Mouse (Mus musculus) brown adipose tissue, adult 24 weeks (tissue): ENCODE data around the gene Lamc2. TPM values are rescaled to one million over a fixed set of nuclear protein-coding genes. Genes with fewer than 3 reads are reported as not detected.
"Not testable (repeated sequence)": the region's sequence is repeated elsewhere in the genome, so short reads cannot be mapped to it uniquely, and the experiment has no call there.

Experiments
- H3K27ac ChIP-seq: fragments of 200-500 bp; replicated peaks from 2 replicates; pipeline ENCODE4 v1.5.1; 2012; ENCODE audit warnings: low read depth, mild to moderate bottlenecking, low read length
- H3K4me1 ChIP-seq: fragments of 200-500 bp; 2 replicates; pipeline ENCODE4 v1.6.1; 2012; ENCODE audit warnings: low read length, mixed read lengths; ENCODE audit not compliant: control insufficient read depth, insufficient read depth, insufficient read length
- H3K4me3 ChIP-seq: fragments of 200-500 bp; 2 replicates; pipeline ENCODE4 v1.5.1; 2012; ENCODE audit warnings: low read depth, mild to moderate bottlenecking, low read length, moderate library complexity; ENCODE audit not compliant: insufficient read depth
- polyA plus RNA-seq: library from polyadenylated mRNA; stranded (reverse); fragments of >200 nt; gene quantifications from 2 replicates; pipeline ENCODE4 v1.2.4, GENCODE M21; 2012; ENCODE audit not compliant: missing spikeins, insufficient read depth, insufficient read length

Gene Lamc2
- polyA plus RNA-seq, 1 experiment: 1.7 TPM

GRCm38 (mm10) chr1:153087771-153088170 is 98.5 kb downstream of the Lamc2 start:
- Histone ChIP-seq H3K4me1 (no peaks in the 10 kb centered on the region), H3K27ac (no peak overlapping the region), H3K4me3 (no peak overlapping the region)

DNA sequence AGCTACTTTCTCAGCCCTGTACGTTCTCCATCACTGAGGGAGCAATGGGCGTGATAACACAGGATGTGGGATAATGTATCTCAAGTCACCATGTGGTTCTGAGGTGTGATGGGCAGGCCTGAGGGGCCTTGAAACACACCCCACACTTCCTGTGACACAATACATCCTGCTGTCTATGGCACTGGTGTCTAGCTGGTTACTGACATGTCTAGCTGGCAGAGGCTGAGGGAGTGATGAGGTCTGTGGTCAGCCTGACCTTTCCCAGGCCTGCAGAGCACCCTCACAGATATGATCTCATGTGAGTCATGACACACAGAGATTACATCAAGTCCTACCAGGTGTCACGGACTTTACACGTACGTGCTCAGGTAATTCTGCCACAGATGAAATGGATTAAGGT is 101.0 kb downstream of the Lamc2 start:
- H3K4me1 ChIP-seq: no peaks in the 10 kb centered on the region
- H3K4me3 ChIP-seq: no peak overlapping the region
- no peak overlapping the region for H3K27ac ChIP-seq

- Histone ChIP-seq H3K4me3 (no peak overlapping the region), H3K27ac (no peak overlapping the region), H3K4me1 (no peaks in the 10 kb centered on the region)
These were observed 102.1 kb downstream of the Lamc2 start for GRCm38 (mm10) chr1:153084191-153084590.

GRCm38 (mm10) chr1:153083233-153083632 is 103.0 kb downstream of the Lamc2 start:
- H3K4me3 ChIP-seq, H3K4me1 ChIP-seq, H3K27ac ChIP-seq: not testable (repeated sequence)

DNA sequence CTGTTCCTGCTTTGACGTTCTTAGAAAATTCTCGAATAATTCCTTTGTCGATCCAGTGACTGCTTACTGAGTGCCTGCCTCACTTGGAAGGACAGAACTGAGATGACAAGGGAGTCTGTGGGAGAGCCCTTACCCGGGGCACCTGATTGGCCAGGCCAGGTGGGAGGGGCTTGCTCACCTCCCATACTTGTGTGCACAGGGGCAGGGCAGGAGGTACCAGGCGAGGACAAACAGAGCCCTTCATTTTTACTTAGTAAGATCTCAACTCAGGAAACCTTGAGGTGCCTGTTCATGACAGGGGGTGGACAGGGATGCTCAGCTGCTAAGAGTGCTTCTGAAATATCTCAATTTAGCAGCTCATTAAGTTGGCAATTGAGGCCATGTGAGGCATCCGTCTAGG is 110.3 kb downstream of the Lamc2 start:
- H3K27ac ChIP-seq: no peak overlapping the region

DNA sequence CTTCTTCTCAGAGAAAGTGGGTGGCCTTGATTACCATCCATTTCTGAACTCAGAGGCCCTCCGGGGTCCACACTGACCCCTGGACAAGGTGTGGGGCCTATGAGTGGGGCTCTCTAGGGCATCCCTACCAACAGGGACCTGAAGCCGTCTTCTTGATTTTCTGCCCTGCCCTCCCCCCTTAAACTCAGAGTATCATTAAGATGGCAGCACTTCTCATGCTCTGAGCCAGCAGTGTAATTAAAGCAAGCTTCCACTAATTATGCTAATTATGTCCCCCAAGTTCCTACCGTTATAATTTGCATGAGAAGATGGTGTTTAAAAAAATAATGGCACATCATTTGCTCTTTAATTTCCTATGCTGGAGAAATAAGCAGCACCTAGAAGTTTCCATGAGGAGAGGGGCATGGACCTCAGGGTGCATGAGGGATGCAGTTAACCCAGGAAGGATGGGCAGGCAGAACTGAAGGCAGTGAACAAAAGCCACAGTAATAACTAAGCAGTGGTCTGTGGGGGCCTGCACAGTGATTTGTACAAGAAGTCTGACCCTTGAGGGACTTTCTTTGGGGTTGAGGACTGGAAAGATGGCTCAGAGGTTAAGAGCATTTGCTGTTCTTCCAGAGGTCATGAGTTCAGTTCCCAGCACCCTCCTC is 111.0 kb downstream of the Lamc2 start:
- no peak overlapping the region for H3K27ac ChIP-seq
- H3K4me1 ChIP-seq: no peaks in the 10 kb centered on the region
- no peak overlapping the region for H3K4me3 ChIP-seq

More for the DNA sequence above, 110.3 kb downstream of the Lamc2 start:
- no peak overlapping the region for H3K4me3 ChIP-seq
- H3K4me1 ChIP-seq: no peaks in the 10 kb centered on the region

- Histone ChIP-seq H3K4me3 (no peak overlapping the region), H3K4me1 (peaks cover 5% of the 10 kb centered on the region; the same call in 1 of the 2 replicates), H3K27ac (no peak overlapping the region)
These were observed 112.8 kb downstream of the Lamc2 start for GRCm38 (mm10) chr1:153073441-153073840.

Other genes starting within 250 kb of the Lamc2 start
- 0.25 and 1.1 TPM in 2 replicates for gene Nmnat2, start 231.5 kb downstream of the Lamc2 start, polyA plus RNA-seq
- gene Lamc1, start 146.3 kb upstream of the Lamc2 start, polyA plus RNA-seq: 47.1 and 62.0 TPM in 2 replicates
- gene Shcbp1l, start 238.7 kb upstream of the Lamc2 start, polyA plus RNA-seq: not detected in 2 replicates